Mouse (Mus musculus): ENCODE data around the gene Sema6d. TPM values are rescaled to one million over a fixed set of nuclear protein-coding genes. Genes with fewer than 3 reads are reported as not detected.
"Not testable (repeated sequence)": the region's sequence is repeated elsewhere in the genome, so short reads cannot be mapped to it uniquely, and the experiment has no call there.

Sema6d gene
- polyA plus RNA-seq, 1 experiment from 2014 or later, result 15.4 TPM

GRCm38 (mm10) chr2:124324107-124324724 is 234.4 kb downstream of the Sema6d start:
- WGBS, result 89% methylated on average over 6 of the region's 6 CpGs
- Histone ChIP-seq H3K9me3 (no peaks in the 10 kb centered on the region), H3K4me3 (no peak overlapping the region), H3K36me3 (no peaks in the 10 kb centered on the region), H3K4me1 (replicated peaks) (no peaks in the 10 kb centered on the region), H3K27ac (no peak overlapping the region), H3K27me3 (ENCODE audit: insufficient read depth, poor library complexity, severe bottlenecking) (no peaks in the 10 kb centered on the region)
- no peak for DNase-seq (ENCODE audit: low spot score)

DNA sequence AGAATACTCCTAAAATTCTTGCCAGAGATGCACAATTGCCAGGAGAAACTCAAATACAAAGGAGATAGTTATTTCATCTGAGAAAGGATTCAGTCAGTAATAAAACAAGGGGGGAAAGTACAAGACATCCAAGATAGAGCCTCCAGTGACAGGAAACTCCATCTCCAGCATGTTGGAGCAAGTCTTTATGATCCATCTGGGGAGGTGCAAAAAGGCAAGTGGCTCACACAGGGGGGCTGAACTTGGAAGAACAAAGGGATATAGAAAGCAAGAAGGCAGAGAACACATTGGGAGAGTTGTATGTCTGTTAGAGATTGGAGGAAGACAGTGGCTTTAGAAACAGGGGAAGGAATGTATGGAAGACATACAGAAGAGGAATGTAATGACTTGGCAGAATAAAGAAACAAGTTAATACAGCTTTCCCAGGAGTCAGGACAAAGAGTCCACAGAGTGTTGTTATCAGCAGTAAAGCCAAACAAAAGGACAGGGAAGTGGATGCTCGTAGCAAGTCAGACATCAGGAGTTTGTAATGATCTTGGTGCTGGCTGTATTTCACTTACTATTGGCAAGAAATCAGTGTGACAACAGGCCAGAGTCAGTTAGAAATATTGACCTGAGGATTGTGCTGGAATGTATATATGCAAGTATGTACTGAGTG is 239.8 kb downstream of the Sema6d start:
- no peak overlapping the region for H3K4me3 ChIP-seq
- H3K36me3 ChIP-seq, result no peaks in the 10 kb centered on the region
- H3K4me1 ChIP-seq (replicated peaks), result no peaks in the 10 kb centered on the region
- DNase-seq (ENCODE audit: low spot score), result no peak
- no peak overlapping the region for H3K27ac ChIP-seq
- H3K9me3 ChIP-seq, result no peaks in the 10 kb centered on the region
- WGBS, result 69% methylated on average over 1 of the region's 1 CpGs
- H3K27me3 ChIP-seq (ENCODE audit: insufficient read depth, poor library complexity, severe bottlenecking), result no peaks in the 10 kb centered on the region

DNA sequence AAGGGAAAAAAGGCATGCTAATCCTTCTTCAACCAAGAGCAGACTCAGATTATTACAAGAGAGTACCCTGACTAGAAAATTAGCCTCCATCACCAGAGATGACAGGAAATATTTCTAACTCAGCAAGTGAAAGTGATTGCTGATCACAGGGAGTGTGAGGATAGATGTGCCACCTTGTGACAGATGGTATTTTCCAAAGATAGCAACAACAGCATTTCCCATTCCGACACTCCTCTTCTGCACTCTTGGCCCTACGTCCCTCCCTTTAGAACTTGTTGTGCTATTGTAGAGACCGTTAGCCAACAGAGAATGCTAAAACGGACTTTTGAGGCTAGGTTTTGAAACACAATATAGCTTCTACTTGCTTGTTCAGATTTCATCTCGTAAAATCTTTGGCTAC is 243.1 kb downstream of the Sema6d start:
- H3K9me3 ChIP-seq, result no peaks in the 10 kb centered on the region
- no peaks in the 10 kb centered on the region for H3K36me3 ChIP-seq
- 89% methylated on average over 5 of the region's 5 CpGs for WGBS
- H3K4me3 ChIP-seq, result no peak overlapping the region
- no peak for DNase-seq (ENCODE audit: low spot score)
- H3K27me3 ChIP-seq (ENCODE audit: insufficient read depth, poor library complexity, severe bottlenecking), result no peaks in the 10 kb centered on the region
- H3K4me1 ChIP-seq (replicated peaks), result no peaks in the 10 kb centered on the region
- no peak overlapping the region for H3K27ac ChIP-seq

DNA sequence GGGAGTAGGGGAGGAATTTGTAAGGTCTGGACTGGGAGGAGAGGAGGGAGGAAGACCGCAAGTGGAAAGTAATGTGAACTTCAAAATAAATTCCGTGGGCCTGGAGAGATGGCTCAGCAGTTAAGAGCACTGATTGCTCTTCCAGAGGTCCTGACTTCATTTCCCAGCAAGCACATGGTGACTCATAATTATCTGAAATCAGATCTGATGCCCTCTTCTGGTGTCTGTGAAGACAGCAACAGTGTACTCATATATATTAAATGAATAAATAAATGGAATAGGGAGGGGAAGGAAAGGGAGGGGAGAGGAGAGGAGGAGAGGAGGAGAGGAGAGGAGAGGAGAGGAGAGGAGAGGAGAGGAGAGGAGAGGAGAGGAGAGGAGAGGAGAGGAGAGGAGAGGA is 244.9 kb downstream of the Sema6d start:
- not testable (repeated sequence) for H3K4me3 ChIP-seq; DNase-seq (ENCODE audit: low spot score)
- WGBS, result 77% methylated on average over 2 of the region's 2 CpGs

GRCm38 (mm10) chr2:124338296-124338695 is 248.5 kb downstream of the Sema6d start:
- DNase-seq (ENCODE audit: low spot score), result no peak
- H3K36me3 ChIP-seq, result no peaks in the 10 kb centered on the region
- H3K9me3 ChIP-seq, result no peaks in the 10 kb centered on the region
- 82% methylated on average over 6 of the region's 6 CpGs for WGBS
- no peaks in the 10 kb centered on the region for H3K4me1 ChIP-seq (replicated peaks)
- H3K27me3 ChIP-seq (ENCODE audit: insufficient read depth, poor library complexity, severe bottlenecking), result no peaks in the 10 kb centered on the region
- no peak overlapping the region for H3K4me3 ChIP-seq
- H3K27ac ChIP-seq, result no peak overlapping the region

More for the DNA sequence above, 244.9 kb downstream of the Sema6d start:
- not testable (repeated sequence) for H3K36me3 ChIP-seq; H3K9me3 ChIP-seq; H3K27me3 ChIP-seq (ENCODE audit: insufficient read depth, poor library complexity, severe bottlenecking); H3K27ac ChIP-seq; H3K4me1 ChIP-seq (replicated peaks)

DNA sequence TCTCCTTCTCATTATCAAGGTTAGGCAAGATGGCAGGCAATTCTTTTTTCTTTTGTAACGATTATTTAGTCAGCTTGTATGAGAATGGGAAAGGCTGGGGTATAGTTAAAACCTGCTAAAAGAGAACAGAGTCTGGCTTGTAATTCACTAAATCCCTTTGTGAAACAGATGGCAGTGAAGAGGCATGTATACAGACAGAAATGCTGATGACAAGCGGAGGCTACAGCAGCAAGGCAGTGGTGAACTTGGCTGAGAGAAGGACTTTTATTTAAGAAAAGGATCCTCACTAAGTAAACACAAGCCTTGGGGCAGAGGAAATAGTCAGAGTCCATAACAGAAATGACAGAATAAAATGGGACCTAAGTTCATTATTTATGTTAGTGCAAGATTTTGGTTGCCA is 264.4 kb downstream of the Sema6d start:
- Histone ChIP-seq H3K27ac (no peak overlapping the region), H3K4me1 (replicated peaks) (no peaks in the 10 kb centered on the region), H3K36me3 (no peaks in the 10 kb centered on the region), H3K27me3 (ENCODE audit: insufficient read depth, poor library complexity, severe bottlenecking) (no peaks in the 10 kb centered on the region), H3K9me3 (no peaks in the 10 kb centered on the region), H3K4me3 (no peak overlapping the region)
- no peak for DNase-seq (ENCODE audit: low spot score)
- 85% methylated on average over 2 of the region's 2 CpGs for WGBS

GRCm38 (mm10) chr2:124354716-124355115 is 264.9 kb downstream of the Sema6d start:
- Histone ChIP-seq H3K4me1 (replicated peaks) (no peaks in the 10 kb centered on the region), H3K36me3 (no peaks in the 10 kb centered on the region), H3K9me3 (no peaks in the 10 kb centered on the region), H3K27me3 (ENCODE audit: insufficient read depth, poor library complexity, severe bottlenecking) (no peaks in the 10 kb centered on the region), H3K4me3 (no peak overlapping the region), H3K27ac (no peak overlapping the region)
- DNase-seq (ENCODE audit: low spot score), result no peak
- WGBS, result 89% methylated on average over 2 of the region's 2 CpGs

- no peak for DNase-seq (ENCODE audit: low spot score)
- WGBS, result 90% methylated on average over 1 of the region's 1 CpGs
Observed at GRCm38 (mm10) chr2:124369291-124369690, 279.5 kb downstream of the Sema6d start.

GRCm38 (mm10) chr2:124369991-124370390 is 280.2 kb downstream of the Sema6d start:
- no peaks in the 10 kb centered on the region for H3K36me3 ChIP-seq
- 60% methylated on average over 2 of the region's 2 CpGs for WGBS
- H3K4me3 ChIP-seq, result no peak overlapping the region
- no peak for DNase-seq (ENCODE audit: low spot score)
- H3K9me3 ChIP-seq, result no peaks in the 10 kb centered on the region
- H3K27me3 ChIP-seq (ENCODE audit: insufficient read depth, poor library complexity, severe bottlenecking), result no peaks in the 10 kb centered on the region
- H3K27ac ChIP-seq, result no peak overlapping the region
- no peaks in the 10 kb centered on the region for H3K4me1 ChIP-seq (replicated peaks)

More at GRCm38 (mm10) chr2:124369291-124369690, 279.5 kb downstream of the Sema6d start:
- Histone ChIP-seq H3K4me1 (replicated peaks) (no peaks in the 10 kb centered on the region), H3K9me3 (no peaks in the 10 kb centered on the region), H3K4me3 (no peak overlapping the region), H3K27ac (no peak overlapping the region), H3K36me3 (no peaks in the 10 kb centered on the region), H3K27me3 (ENCODE audit: insufficient read depth, poor library complexity, severe bottlenecking) (no peaks in the 10 kb centered on the region)

DNA sequence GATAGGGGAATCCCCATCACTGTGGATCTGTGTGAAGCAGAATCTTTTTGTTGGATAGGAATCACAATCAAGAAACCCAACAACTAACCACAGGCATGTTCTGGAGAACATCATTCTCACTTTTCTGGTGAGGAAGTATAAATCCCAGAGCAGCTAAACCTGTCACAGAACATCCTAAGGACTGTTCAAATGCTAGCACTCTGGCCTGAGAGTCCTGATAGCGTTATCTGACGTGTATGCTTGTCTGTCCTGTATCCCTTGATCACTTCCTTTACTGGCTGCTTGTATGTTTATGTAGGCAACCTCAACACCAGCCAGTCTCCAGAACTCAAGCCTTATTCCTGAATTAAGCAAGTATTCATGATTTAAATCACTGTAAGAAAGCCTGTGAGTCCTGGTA is 281.6 kb downstream of the Sema6d start:
- H3K27ac ChIP-seq, result no peak overlapping the region
- no peaks in the 10 kb centered on the region for H3K9me3 ChIP-seq
- no peaks in the 10 kb centered on the region for H3K36me3 ChIP-seq
- no peak overlapping the region for H3K4me3 ChIP-seq
- DNase-seq (ENCODE audit: low spot score), result no peak
- H3K27me3 ChIP-seq (ENCODE audit: insufficient read depth, poor library complexity, severe bottlenecking), result no peaks in the 10 kb centered on the region
- 87% methylated on average over 2 of the region's 2 CpGs for WGBS
- no peaks in the 10 kb centered on the region for H3K4me1 ChIP-seq (replicated peaks)

GRCm38 (mm10) chr2:124385053-124385452 is 295.3 kb downstream of the Sema6d start:
- WGBS, result 77% methylated on average over 1 of the region's 1 CpGs
- Histone ChIP-seq H3K27me3 (ENCODE audit: insufficient read depth, poor library complexity, severe bottlenecking) (no peaks in the 10 kb centered on the region), H3K4me3 (no peak overlapping the region), H3K9me3 (no peaks in the 10 kb centered on the region), H3K27ac (no peak overlapping the region), H3K36me3 (no peaks in the 10 kb centered on the region), H3K4me1 (replicated peaks) (no peaks in the 10 kb centered on the region)
- DNase-seq (ENCODE audit: low spot score), result no peak

GRCm38 (mm10) chr2:124385722-124386121 is 296.0 kb downstream of the Sema6d start:
- H3K9me3 ChIP-seq, result no peaks in the 10 kb centered on the region
- no peak overlapping the region for H3K4me3 ChIP-seq
- H3K4me1 ChIP-seq (replicated peaks), result no peaks in the 10 kb centered on the region
- H3K27me3 ChIP-seq (ENCODE audit: insufficient read depth, poor library complexity, severe bottlenecking), result no peaks in the 10 kb centered on the region
- H3K27ac ChIP-seq, result no peak overlapping the region
- H3K36me3 ChIP-seq, result no peaks in the 10 kb centered on the region
- no peak for DNase-seq (ENCODE audit: low spot score)
- WGBS, result 81% methylated on average over 1 of the region's 1 CpGs

DNA sequence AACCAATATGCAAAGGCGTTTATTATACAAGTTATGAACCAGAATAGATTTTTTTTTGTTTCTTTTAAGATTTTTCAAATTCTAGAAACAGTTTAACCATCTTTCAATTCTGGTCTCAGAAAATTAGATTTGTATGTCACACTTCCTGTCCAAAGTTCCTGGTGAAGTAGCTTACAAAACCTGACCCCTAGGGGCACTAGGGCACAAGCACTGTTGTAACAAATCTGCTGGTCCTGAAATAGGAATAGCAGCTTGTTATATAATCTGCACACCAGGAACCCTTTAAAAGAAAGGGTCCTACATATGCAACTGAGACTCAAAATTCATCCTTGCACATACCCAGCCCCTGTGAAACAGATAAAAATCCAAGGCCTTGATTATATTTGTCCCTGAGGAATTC is 298.5 kb downstream of the Sema6d start:
- Histone ChIP-seq H3K4me1 (replicated peaks) (no peaks in the 10 kb centered on the region), H3K36me3 (no peaks in the 10 kb centered on the region), H3K27ac (no peak overlapping the region), H3K4me3 (no peak overlapping the region), H3K9me3 (no peaks in the 10 kb centered on the region), H3K27me3 (ENCODE audit: insufficient read depth, poor library complexity, severe bottlenecking) (no peaks in the 10 kb centered on the region)
- WGBS, result 91% methylated on average over 1 of the region's 1 CpGs
- DNase-seq (ENCODE audit: low spot score), result no peak

Measured in hindbrain, embryonic 10.5 days (tissue).